Mouse (Mus musculus) lung, embryonic 16.5 days (tissue): ENCODE measurements around the gene Setd1b. TPM values are rescaled to one million over a fixed set of nuclear protein-coding genes. Genes with fewer than 3 reads are reported as not detected.
A peak's percentile ranks its signal among the peaks of the same experiment; 100 is the strongest.

Source experiments
- ATAC-seq: fragments of 200-750 bp; cut with Nextera tagmentation; 2 replicates; pipeline ENCODE4 v1.8.0; 2017; ENCODE audit warnings: low read depth, mild to moderate bottlenecking, moderate library complexity
- H3K27ac ChIP-seq: fragments of 300-500 bp; sonication (generic); 2 replicates; pipeline ENCODE4 v1.5.1; 2014; ENCODE audit warnings: mild to moderate bottlenecking, control low read depth, low read length
- H3K27me3 ChIP-seq: fragments of 300-500 bp; sonication (generic); 2 replicates; pipeline ENCODE4 v1.6.1; 2014; ENCODE audit warnings: low read depth, low read length, mixed read lengths; ENCODE audit not compliant: control insufficient read depth, insufficient read depth
- H3K36me3 ChIP-seq: fragments of 300-500 bp; sonication (generic); 2 replicates; pipeline ENCODE4 v1.6.1; 2014; ENCODE audit warnings: low read length; ENCODE audit not compliant: control insufficient read depth, insufficient read depth
- H3K4me1 ChIP-seq: fragments of 300-500 bp; sonication (generic); replicated peaks from 2 replicates; pipeline ENCODE4 v1.6.1; 2014; ENCODE audit warnings: low read length, mixed read lengths; ENCODE audit not compliant: control insufficient read depth, insufficient read depth
- H3K4me2 ChIP-seq: fragments of 300-500 bp; sonication (generic); 2 replicates; pipeline ENCODE4 v1.6.1; 2014; ENCODE audit warnings: low read depth, low read length, control low read depth
- H3K4me3 ChIP-seq: fragments of 300-500 bp; sonication (generic); 2 replicates; pipeline ENCODE4 v1.5.1; 2014; ENCODE audit warnings: mild to moderate bottlenecking, low read length, control low read depth
- H3K9ac ChIP-seq: fragments of 300-500 bp; sonication (generic); 2 replicates; pipeline ENCODE4 v1.6.1; 2014; ENCODE audit warnings: low read length, control low read depth
- H3K9me3 ChIP-seq: fragments of 300-500 bp; sonication (generic); 2 replicates; pipeline ENCODE4 v1.6.1; 2016; ENCODE audit warnings: low read length; ENCODE audit not compliant: control insufficient read depth
- WGBS: fragments of 180-500 bp; shearing (Covaris S2); extraction: QIAGEN DNeasy Blood & Tissue Kit; methylation state at CpG from one replicate; pipeline ENCODE4 v1.1.7; 2014; 5-methylcytosine and 5-hydroxymethylcytosine counted together
- polyA plus RNA-seq: library from polyadenylated mRNA; unstranded; fragments of >200 nt; fragmentation: Nextera tagmentation; extraction: Ambion mirVana; gene quantifications from 2 replicates; pipeline ENCODE4 v1.2.1, GENCODE M21; 2015

Setd1b gene
- polyA plus RNA-seq, 1 experiment from 2014 or later = 9.1 TPM

GRCm38 (mm10) chr5:123109452-123110203, 32.4 kb upstream of the Setd1b start:
- peak; percentile 59; the same call in 1 of the 2 replicates for ATAC-seq
- no peak overlapping the region for H3K27ac ChIP-seq
- no peak overlapping the region for H3K9ac ChIP-seq
- H3K27me3 ChIP-seq = no peaks in the 10 kb centered on the region
- no peak overlapping the region for H3K4me3 ChIP-seq
- H3K9me3 ChIP-seq = no peaks in the 10 kb centered on the region
- WGBS = 34% methylated on average over 13 of the region's 13 CpGs
- H3K36me3 ChIP-seq = no peaks in the 10 kb centered on the region
- peak overlapping the region; percentile 44 for H3K4me2 ChIP-seq
- peaks cover 14% of the 10 kb centered on the region for H3K4me1 ChIP-seq

- no peaks in the 10 kb centered on the region for H3K36me3 ChIP-seq
- ATAC-seq = peak; percentile 20; the same call in 1 of the 2 replicates
- H3K4me1 ChIP-seq = peaks cover 17% of the 10 kb centered on the region
- H3K9me3 ChIP-seq = no peaks in the 10 kb centered on the region
- H3K9ac ChIP-seq = peak overlapping the region; percentile 5; the same call in 1 of the 2 replicates
- peak overlapping the region; percentile 3; the same call in 1 of the 2 replicates for H3K27ac ChIP-seq
- 61% methylated on average over 13 of the region's 13 CpGs for WGBS
- H3K4me2 ChIP-seq = no peak overlapping the region
- H3K27me3 ChIP-seq = no peaks in the 10 kb centered on the region
- H3K4me3 ChIP-seq = no peak overlapping the region
Measured at GRCm38 (mm10) chr5:123110296-123110721, 31.7 kb upstream of the Setd1b start.

GRCm38 (mm10) chr5:123114109-123114508, 27.9 kb upstream of the Setd1b start:
- Histone ChIP-seq H3K9me3 (no peaks in the 10 kb centered on the region), H3K27me3 (no peaks in the 10 kb centered on the region), H3K9ac (no peak overlapping the region), H3K27ac (no peak overlapping the region), H3K4me3 (no peak overlapping the region), H3K4me1 (peaks cover 34% of the 10 kb centered on the region), H3K4me2 (no peak overlapping the region), H3K36me3 (no peaks in the 10 kb centered on the region)
- whole genome bisulfite sequencing = 46% methylated on average over 11 of the region's 11 CpGs
- ATAC-seq = no peak

GRCm38 (mm10) chr5:123114924-123115323, 27.1 kb upstream of the Setd1b start:
- Histone ChIP-seq H3K9me3 (no peaks in the 10 kb centered on the region), H3K27me3 (no peaks in the 10 kb centered on the region), H3K4me1 (peaks cover 29% of the 10 kb centered on the region), H3K27ac (0 out of 2 replicates have a peak overlapping the region, but pooled peaks have one; percentile 13), H3K4me2 (no peak overlapping the region), H3K4me3 (no peak overlapping the region), H3K9ac (no peak overlapping the region), H3K36me3 (no peaks in the 10 kb centered on the region)
- ATAC-seq = no peak; the same call in 1 of the 2 replicates
- WGBS = 39% methylated on average over 7 of the region's 7 CpGs

GRCm38 (mm10) chr5:123116080-123116479, 25.9 kb upstream of the Setd1b start:
- peaks cover 19% of the 10 kb centered on the region for H3K4me1 ChIP-seq
- no peak overlapping the region for H3K4me3 ChIP-seq
- WGBS = 63% methylated on average over 8 of the region's 8 CpGs
- H3K4me2 ChIP-seq = peak overlapping the region; percentile 36
- no peaks in the 10 kb centered on the region for H3K27me3 ChIP-seq
- H3K9me3 ChIP-seq = no peaks in the 10 kb centered on the region
- no peaks in the 10 kb centered on the region for H3K36me3 ChIP-seq
- H3K27ac ChIP-seq = no peak overlapping the region
- no peak overlapping the region; the same call in 1 of the 2 replicates for H3K9ac ChIP-seq
- peak; percentile 48; the same call in 1 of the 2 replicates for ATAC-seq

- no peaks in the 10 kb centered on the region for H3K36me3 ChIP-seq
- 16% methylated on average over 10 of the region's 10 CpGs for WGBS
- no peak overlapping the region for H3K9ac ChIP-seq
- H3K4me2 ChIP-seq = peak overlapping the region; percentile 1; the same call in 1 of the 2 replicates
- no peaks in the 10 kb centered on the region for H3K9me3 ChIP-seq
- H3K27ac ChIP-seq = peak overlapping the region; percentile 78
- ATAC-seq = peak; percentile 72
- peaks cover 19% of the 10 kb centered on the region for H3K4me1 ChIP-seq
- H3K4me3 ChIP-seq = no peak overlapping the region
- no peaks in the 10 kb centered on the region for H3K27me3 ChIP-seq
Measured at GRCm38 (mm10) chr5:123117257-123117656, 24.7 kb upstream of the Setd1b start.

- Histone ChIP-seq H3K9ac (no peak overlapping the region), H3K9me3 (no peaks in the 10 kb centered on the region), H3K27me3 (no peaks in the 10 kb centered on the region), H3K36me3 (no peaks in the 10 kb centered on the region), H3K4me2 (no peak overlapping the region), H3K27ac (peak overlapping the region; percentile 78), H3K4me3 (no peak overlapping the region), H3K4me1 (peaks cover 19% of the 10 kb centered on the region)
- ATAC-seq = 0 out of 2 replicates have a peak, but pooled peaks have one; percentile 6
- 50% methylated on average over 8 of the region's 8 CpGs for WGBS
Measured at GRCm38 (mm10) chr5:123117773-123118172, 24.2 kb upstream of the Setd1b start.

- Histone ChIP-seq H3K4me1 (peaks cover 19% of the 10 kb centered on the region), H3K4me3 (no peak overlapping the region), H3K9me3 (no peaks in the 10 kb centered on the region), H3K4me2 (no peak overlapping the region), H3K36me3 (no peaks in the 10 kb centered on the region; the same call in 1 of the 2 replicates), H3K9ac (no peak overlapping the region), H3K27ac (no peak overlapping the region), H3K27me3 (no peaks in the 10 kb centered on the region)
- 67% methylated on average over 10 of the region's 10 CpGs for WGBS
- no peak for ATAC-seq
Measured at GRCm38 (mm10) chr5:123118826-123119225, 23.2 kb upstream of the Setd1b start.

GRCm38 (mm10) chr5:123120624-123121215, 21.3 kb upstream of the Setd1b start:
- peaks cover 16% of the 10 kb centered on the region for H3K4me1 ChIP-seq
- WGBS = 74% methylated on average over 7 of the region's 7 CpGs
- no peak overlapping the region for H3K4me3 ChIP-seq
- ATAC-seq = no peak
- no peaks in the 10 kb centered on the region for H3K9me3 ChIP-seq
- H3K4me2 ChIP-seq = no peak overlapping the region
- no peak overlapping the region for H3K9ac ChIP-seq
- H3K36me3 ChIP-seq = no peaks in the 10 kb centered on the region; the same call in 1 of the 2 replicates
- H3K27me3 ChIP-seq = no peaks in the 10 kb centered on the region
- H3K27ac ChIP-seq = no peak overlapping the region
